Mouse (Mus musculus) adrenal gland, postnatal 14 days (tissue): ENCODE results near the gene Kcnma1. TPM values are rescaled to one million over a fixed set of nuclear protein-coding genes. Genes with fewer than 3 reads are reported as not detected.

ENCODE experiments used
- DNase-seq: peaks from one replicate; pipeline ENCODE4 v3.0.0; 2021; ENCODE audit warnings: mixed read lengths
- total RNA-seq: library from RNA; stranded (reverse); gene quantifications from 2 replicates; pipeline ENCODE4 v1.2.3, GENCODE M21; 2021

The Kcnma1 gene
- total RNA-seq, 1 experiment from 2014 or later, result 43.9 TPM

GRCm38 (mm10) chr14:23966471-23966870, 47.8 kb downstream of the Kcnma1 start:
- no peak for DNase-seq

GRCm38 (mm10) chr14:23959061-23959460, 55.2 kb downstream of the Kcnma1 start:
- peak; percentile 84 for DNase-seq

- DNase-seq, result no peak
Observed at GRCm38 (mm10) chr14:23957270-23957669, 57.0 kb downstream of the Kcnma1 start.

GRCm38 (mm10) chr14:23943876-23944275, 70.4 kb downstream of the Kcnma1 start:
- peak; percentile 75 for DNase-seq

- DNase-seq, result no peak
Observed at GRCm38 (mm10) chr14:23943152-23943551, 71.1 kb downstream of the Kcnma1 start.

- DNase-seq, result peak; percentile 89
Observed at GRCm38 (mm10) chr14:23942103-23942502, 72.2 kb downstream of the Kcnma1 start.

GRCm38 (mm10) chr14:23935016-23935415, 79.3 kb downstream of the Kcnma1 start:
- no peak for DNase-seq

- DNase-seq, result peak; percentile 81
Observed at GRCm38 (mm10) chr14:23931671-23932071, 82.6 kb downstream of the Kcnma1 start.

GRCm38 (mm10) chr14:23929168-23929567, 85.1 kb downstream of the Kcnma1 start:
- DNase-seq, result no peak

GRCm38 (mm10) chr14:23923356-23923755, 90.9 kb downstream of the Kcnma1 start:
- DNase-seq, result no peak

GRCm38 (mm10) chr14:23922755-23923154, 91.5 kb downstream of the Kcnma1 start:
- DNase-seq, result no peak

GRCm38 (mm10) chr14:23911108-23911629, 103.1 kb downstream of the Kcnma1 start:
- DNase-seq, result peak; percentile 73

- DNase-seq, result no peak
Observed at GRCm38 (mm10) chr14:23908564-23908963, 105.7 kb downstream of the Kcnma1 start.

- peak; percentile 38 for DNase-seq
Observed at GRCm38 (mm10) chr14:23902636-23903279, 111.5 kb downstream of the Kcnma1 start.

- no peak for DNase-seq
Observed at GRCm38 (mm10) chr14:23899462-23899861, 114.8 kb downstream of the Kcnma1 start.

GRCm38 (mm10) chr14:23897815-23898214, 116.5 kb downstream of the Kcnma1 start:
- peak; percentile 27 for DNase-seq

- DNase-seq, result no peak
Observed at GRCm38 (mm10) chr14:23896036-23896435, 118.3 kb downstream of the Kcnma1 start.

- no peak for DNase-seq
Observed at GRCm38 (mm10) chr14:23886112-23886511, 128.2 kb downstream of the Kcnma1 start.

GRCm38 (mm10) chr14:23885539-23885938, 128.8 kb downstream of the Kcnma1 start:
- peak; percentile 85 for DNase-seq

GRCm38 (mm10) chr14:23885071-23885470, 129.2 kb downstream of the Kcnma1 start:
- no peak for DNase-seq

- DNase-seq, result no peak
Observed at GRCm38 (mm10) chr14:23882001-23882400, 132.3 kb downstream of the Kcnma1 start.

- no peak for DNase-seq
Observed at GRCm38 (mm10) chr14:23879331-23879730, 135.0 kb downstream of the Kcnma1 start.

GRCm38 (mm10) chr14:23877561-23877960, 136.7 kb downstream of the Kcnma1 start:
- no peak for DNase-seq

GRCm38 (mm10) chr14:23874545-23874944, 139.7 kb downstream of the Kcnma1 start:
- no peak for DNase-seq
